Mouse (Mus musculus): ENCODE measurements around the gene Coro1b.

DNA sequence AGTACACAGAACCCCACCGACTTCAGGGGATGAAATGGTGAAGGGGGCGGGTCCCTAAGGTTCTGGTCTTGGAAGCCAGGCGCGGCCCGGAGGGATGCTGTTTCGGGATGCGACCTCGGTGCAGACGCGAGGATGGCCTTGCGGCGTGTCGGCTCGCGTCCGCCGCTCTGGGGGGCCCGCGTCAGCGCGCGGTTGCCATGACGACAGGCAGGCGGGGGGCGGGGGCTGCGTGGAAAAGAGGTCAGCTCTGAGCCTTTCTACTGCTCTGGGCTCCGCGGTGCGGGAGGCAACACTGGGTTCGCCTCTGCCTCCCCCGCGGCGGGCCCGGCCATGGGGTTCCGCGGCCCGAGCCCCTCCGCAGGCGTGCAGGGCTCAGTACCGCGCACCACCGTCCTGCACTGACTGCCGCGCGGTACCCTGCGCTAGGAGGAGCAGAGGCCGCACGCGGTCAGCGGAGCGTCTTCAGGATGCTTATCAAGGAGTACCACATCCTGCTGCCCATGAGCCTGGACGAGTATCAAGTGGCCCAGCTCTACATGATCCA is 47.6 kb upstream of the Coro1b start:
- TF ChIP-seq TBP (conservative IDR thresholded peaks at IDR 0.05; ENCODE audit: low read depth, low read length) = no peak
- TF ChIP-seq MEF2A (IDR thresholded peaks at IDR 0.05; ENCODE audit: borderline replicate concordance, low read depth, low read length) = no peak
- TF ChIP-seq CTCF (conservative IDR thresholded peaks at IDR 0.05 in 1 of 2, IDR thresholded peaks at IDR 0.05 in 1 of 2; ENCODE audit: low read depth in 2 of 2, low read length in 2 of 2) = no peak
- no peak for TF ChIP-seq TCF12 (IDR thresholded peaks at IDR 0.05; ENCODE audit: low read depth, low read length)
- TF ChIP-seq POLR2AphosphoS2 (IDR thresholded peaks at IDR 0.05; ENCODE audit: low read depth, low read length) = no peak
- no peak for TF ChIP-seq HCFC1 (IDR thresholded peaks at IDR 0.05; ENCODE audit: low read depth, low read length)
- no peak for TF ChIP-seq POLR2A (IDR thresholded peaks at IDR 0.05; ENCODE audit: low read depth, low read length)
- no peak for TF ChIP-seq CHD1 (IDR thresholded peaks at IDR 0.05; ENCODE audit: low read depth, low read length)
